Mouse (Mus musculus): ENCODE results near the gene Meox1. TPM values are rescaled to one million over a fixed set of nuclear protein-coding genes. Genes with fewer than 3 reads are reported as not detected.

The Meox1 gene
- polyA plus RNA-seq, 1 experiment from 2014 or later: 0.96 TPM

GRCm38 (mm10) chr11:101847509-101847908 is 46.7 kb downstream of the Meox1 start:
- Histone ChIP-seq H3K4me2 (ENCODE audit: low read length) (no peak overlapping the region), H3K9me3 (ENCODE audit: control insufficient read depth, low read length) (no peaks in the 10 kb centered on the region), H3K36me3 (ENCODE audit: control insufficient read depth, insufficient read depth, low read length) (no peaks in the 10 kb centered on the region), H3K9ac (ENCODE audit: low read depth, low read length) (no peak overlapping the region), H3K4me1 (ENCODE audit: control insufficient read depth, insufficient read depth, low read depth, low read length) (no peaks in the 10 kb centered on the region), H3K27ac (ENCODE audit: low read depth, low read length) (no peak overlapping the region), H3K27me3 (replicated peaks; ENCODE audit: control insufficient read depth, insufficient read depth, low read length) (no peaks in the 10 kb centered on the region), H3K4me3 (ENCODE audit: low read length) (no peak overlapping the region)
- no peak for ATAC-seq
- 89% methylated on average over 5 of the region's 5 CpGs for WGBS

GRCm38 (mm10) chr11:101842773-101843163 is 51.4 kb downstream of the Meox1 start:
- Histone ChIP-seq H3K4me3 (ENCODE audit: low read length) (no peak overlapping the region), H3K36me3 (ENCODE audit: control insufficient read depth, insufficient read depth, low read length) (no peaks in the 10 kb centered on the region), H3K27ac (ENCODE audit: low read depth, low read length) (0 out of 2 replicates have a peak overlapping the region, but pooled peaks have one; percentile 37), H3K4me2 (ENCODE audit: low read length) (no peak overlapping the region), H3K9ac (ENCODE audit: low read depth, low read length) (no peak overlapping the region), H3K27me3 (replicated peaks; ENCODE audit: control insufficient read depth, insufficient read depth, low read length) (no peaks in the 10 kb centered on the region), H3K4me1 (ENCODE audit: control insufficient read depth, insufficient read depth, low read depth, low read length) (no peaks in the 10 kb centered on the region), H3K9me3 (ENCODE audit: control insufficient read depth, low read length) (no peaks in the 10 kb centered on the region)
- 86% methylated on average over 3 of the region's 3 CpGs for WGBS
- ATAC-seq: no peak

GRCm38 (mm10) chr11:101841998-101842772 is 52.0 kb downstream of the Meox1 start:
- Histone ChIP-seq H3K9me3 (ENCODE audit: control insufficient read depth, low read length) (no peaks in the 10 kb centered on the region), H3K4me2 (ENCODE audit: low read length) (no peak overlapping the region), H3K4me1 (ENCODE audit: control insufficient read depth, insufficient read depth, low read depth, low read length) (no peaks in the 10 kb centered on the region), H3K9ac (ENCODE audit: low read depth, low read length) (no peak overlapping the region), H3K36me3 (ENCODE audit: control insufficient read depth, insufficient read depth, low read length) (no peaks in the 10 kb centered on the region), H3K27me3 (replicated peaks; ENCODE audit: control insufficient read depth, insufficient read depth, low read length) (no peaks in the 10 kb centered on the region), H3K4me3 (ENCODE audit: low read length) (no peak overlapping the region), H3K27ac (ENCODE audit: low read depth, low read length) (peak overlapping the region; percentile 37; the same call in 1 of the 2 replicates)
- ATAC-seq: peak; percentile 79
- WGBS: 81% methylated on average over 15 of the region's 15 CpGs

GRCm38 (mm10) chr11:101840405-101840804 is 53.8 kb downstream of the Meox1 start:
- Histone ChIP-seq H3K27ac (ENCODE audit: low read depth, low read length) (no peak overlapping the region), H3K9me3 (ENCODE audit: control insufficient read depth, low read length) (no peaks in the 10 kb centered on the region), H3K36me3 (ENCODE audit: control insufficient read depth, insufficient read depth, low read length) (no peaks in the 10 kb centered on the region), H3K4me1 (ENCODE audit: control insufficient read depth, insufficient read depth, low read depth, low read length) (no peaks in the 10 kb centered on the region), H3K9ac (ENCODE audit: low read depth, low read length) (no peak overlapping the region), H3K27me3 (replicated peaks; ENCODE audit: control insufficient read depth, insufficient read depth, low read length) (no peaks in the 10 kb centered on the region), H3K4me3 (ENCODE audit: low read length) (no peak overlapping the region), H3K4me2 (ENCODE audit: low read length) (no peak overlapping the region)
- 94% methylated on average over 3 of the region's 3 CpGs for WGBS
- no peak for ATAC-seq

- no peaks in the 10 kb centered on the region for H3K9me3 ChIP-seq (ENCODE audit: control insufficient read depth, low read length)
- ATAC-seq: no peak
- no peak overlapping the region for H3K9ac ChIP-seq (ENCODE audit: low read depth, low read length)
- no peak overlapping the region for H3K4me2 ChIP-seq (ENCODE audit: low read length)
- H3K27me3 ChIP-seq (replicated peaks; ENCODE audit: control insufficient read depth, insufficient read depth, low read length): no peaks in the 10 kb centered on the region
- WGBS: 67% methylated on average over 5 of the region's 8 CpGs
- H3K27ac ChIP-seq (ENCODE audit: low read depth, low read length): no peak overlapping the region
- no peak overlapping the region for H3K4me3 ChIP-seq (ENCODE audit: low read length)
- H3K4me1 ChIP-seq (ENCODE audit: control insufficient read depth, insufficient read depth, low read depth, low read length): no peaks in the 10 kb centered on the region
- H3K36me3 ChIP-seq (ENCODE audit: control insufficient read depth, insufficient read depth, low read length): no peaks in the 10 kb centered on the region
These were observed 54.7 kb downstream of the Meox1 start for GRCm38 (mm10) chr11:101839426-101839825.

GRCm38 (mm10) chr11:101832001-101832400 is 62.2 kb downstream of the Meox1 start:
- Histone ChIP-seq H3K36me3 (ENCODE audit: control insufficient read depth, insufficient read depth, low read length) (no peaks in the 10 kb centered on the region), H3K27ac (ENCODE audit: low read depth, low read length) (peak overlapping the region; percentile 47; the same call in 1 of the 2 replicates), H3K4me1 (ENCODE audit: control insufficient read depth, insufficient read depth, low read depth, low read length) (peaks cover 7% of the 10 kb centered on the region; the same call in 1 of the 2 replicates), H3K9ac (ENCODE audit: low read depth, low read length) (no peak overlapping the region), H3K9me3 (ENCODE audit: control insufficient read depth, low read length) (no peaks in the 10 kb centered on the region), H3K4me2 (ENCODE audit: low read length) (no peak overlapping the region), H3K4me3 (ENCODE audit: low read length) (no peak overlapping the region), H3K27me3 (replicated peaks; ENCODE audit: control insufficient read depth, insufficient read depth, low read length) (no peaks in the 10 kb centered on the region)
- 45% methylated on average over 7 of the region's 7 CpGs for WGBS
- ATAC-seq: no peak

GRCm38 (mm10) chr11:101830616-101831015 is 63.6 kb downstream of the Meox1 start:
- Histone ChIP-seq H3K9me3 (ENCODE audit: control insufficient read depth, low read length) (no peaks in the 10 kb centered on the region), H3K27ac (ENCODE audit: low read depth, low read length) (no peak overlapping the region), H3K4me3 (ENCODE audit: low read length) (no peak overlapping the region), H3K4me1 (ENCODE audit: control insufficient read depth, insufficient read depth, low read depth, low read length) (peaks cover 7% of the 10 kb centered on the region; the same call in 1 of the 2 replicates), H3K27me3 (replicated peaks; ENCODE audit: control insufficient read depth, insufficient read depth, low read length) (no peaks in the 10 kb centered on the region), H3K9ac (ENCODE audit: low read depth, low read length) (no peak overlapping the region), H3K4me2 (ENCODE audit: low read length) (no peak overlapping the region), H3K36me3 (ENCODE audit: control insufficient read depth, insufficient read depth, low read length) (no peaks in the 10 kb centered on the region)
- 67% methylated on average over 8 of the region's 8 CpGs for WGBS
- no peak for ATAC-seq

GRCm38 (mm10) chr11:101830112-101830511 is 64.1 kb downstream of the Meox1 start:
- peaks cover 7% of the 10 kb centered on the region; the same call in 1 of the 2 replicates for H3K4me1 ChIP-seq (ENCODE audit: control insufficient read depth, insufficient read depth, low read depth, low read length)
- H3K4me3 ChIP-seq (ENCODE audit: low read length): no peak overlapping the region
- H3K27ac ChIP-seq (ENCODE audit: low read depth, low read length): no peak overlapping the region
- 14% methylated on average over 10 of the region's 10 CpGs for WGBS
- ATAC-seq: no peak
- no peaks in the 10 kb centered on the region for H3K9me3 ChIP-seq (ENCODE audit: control insufficient read depth, low read length)
- no peaks in the 10 kb centered on the region for H3K27me3 ChIP-seq (replicated peaks; ENCODE audit: control insufficient read depth, insufficient read depth, low read length)
- H3K4me2 ChIP-seq (ENCODE audit: low read length): no peak overlapping the region
- H3K9ac ChIP-seq (ENCODE audit: low read depth, low read length): no peak overlapping the region
- no peaks in the 10 kb centered on the region for H3K36me3 ChIP-seq (ENCODE audit: control insufficient read depth, insufficient read depth, low read length)

GRCm38 (mm10) chr11:101828718-101829117 is 65.5 kb downstream of the Meox1 start:
- H3K27me3 ChIP-seq (replicated peaks; ENCODE audit: control insufficient read depth, insufficient read depth, low read length): no peaks in the 10 kb centered on the region; the same call in 1 of the 2 replicates
- 96% methylated on average over 4 of the region's 4 CpGs for WGBS
- no peak overlapping the region for H3K4me2 ChIP-seq (ENCODE audit: low read length)
- no peak overlapping the region for H3K4me3 ChIP-seq (ENCODE audit: low read length)
- no peak overlapping the region for H3K9ac ChIP-seq (ENCODE audit: low read depth, low read length)
- H3K36me3 ChIP-seq (ENCODE audit: control insufficient read depth, insufficient read depth, low read length): no peaks in the 10 kb centered on the region
- peaks cover 7% of the 10 kb centered on the region; the same call in 1 of the 2 replicates for H3K4me1 ChIP-seq (ENCODE audit: control insufficient read depth, insufficient read depth, low read depth, low read length)
- no peaks in the 10 kb centered on the region for H3K9me3 ChIP-seq (ENCODE audit: control insufficient read depth, low read length)
- H3K27ac ChIP-seq (ENCODE audit: low read depth, low read length): no peak overlapping the region
- no peak for ATAC-seq
